Mouse (Mus musculus): ENCODE measurements around the gene Sec61a1. TPM values are rescaled to one million over a fixed set of nuclear protein-coding genes. Genes with fewer than 3 reads are reported as not detected.

The Sec61a1 gene
- polyA plus RNA-seq (2014; fragmentation: Illumina TruSeq; extraction: RNeasy Lipid Tissue Mini Kit (QIAGEN cat#74804); ENCODE audit: low read depth, low replicate concordance), result 129 TPM

DNA sequence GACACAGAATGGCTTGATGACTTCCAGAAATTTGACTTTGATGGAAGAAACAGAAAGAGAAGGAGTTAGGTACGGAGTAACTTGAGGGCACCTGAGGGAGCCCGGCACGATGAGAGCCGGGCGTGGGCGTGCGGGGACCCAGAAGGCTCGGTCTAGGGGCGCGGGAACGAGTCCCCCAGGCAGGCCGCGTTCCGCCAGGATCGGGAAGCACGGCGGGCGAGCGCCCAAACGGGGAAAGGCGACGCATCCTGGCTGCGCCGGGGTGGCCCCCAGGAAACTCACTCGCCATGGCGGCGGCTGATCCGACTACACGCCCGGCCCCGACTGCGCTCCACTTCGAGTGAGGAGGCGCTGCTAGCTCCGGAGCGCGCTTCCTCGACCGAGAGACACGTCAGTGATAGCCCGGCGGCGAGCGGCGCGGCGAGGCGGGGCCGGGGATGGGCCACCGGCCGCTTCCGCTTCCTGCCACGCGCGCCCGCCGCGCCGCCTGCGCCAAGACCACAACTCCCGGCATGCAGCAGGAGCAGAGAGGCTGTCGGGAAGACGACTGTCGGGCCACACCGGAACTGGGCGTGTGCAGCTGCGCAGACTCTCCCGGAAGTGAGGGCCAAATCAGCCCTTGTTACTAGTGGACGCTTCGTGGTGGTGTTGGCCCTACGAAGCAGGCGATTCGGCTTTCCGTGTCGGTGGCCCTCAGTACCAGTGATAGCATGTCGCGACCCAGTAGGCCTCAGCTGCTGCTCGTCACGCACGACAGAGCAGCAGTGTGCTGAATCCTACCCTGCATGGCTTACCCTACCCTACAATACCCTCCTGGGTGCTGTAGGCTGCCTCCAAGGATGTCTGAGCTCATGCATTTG, at the start of gene Sec61a1:
Gene Sec61a1, minus strand, starts transcription at position 502 of the 860 bp plus-strand sequence.

GRCm38 (mm10) chr6:88465181-88465920, 53.4 kb downstream of the Sec61a1 start, which contains the start of gene Ruvbl1:
Ruvbl1 (plus strand) TSS chr6:88465409.

Other genes with a start within 250 kb of the Sec61a1 start
- gene Eefsec, start 72.4 kb downstream of the Sec61a1 start, polyA plus RNA-seq (2014; fragmentation: Illumina TruSeq; extraction: RNeasy Lipid Tissue Mini Kit (QIAGEN cat#74804); ENCODE audit: low read depth, low replicate concordance), result 8.7 TPM
- gene Ruvbl1, start 53.5 kb downstream of the Sec61a1 start, polyA plus RNA-seq (2014; fragmentation: Illumina TruSeq; extraction: RNeasy Lipid Tissue Mini Kit (QIAGEN cat#74804); ENCODE audit: low read depth, low replicate concordance), result 15.4 TPM
- 4.2 TPM for gene Kbtbd12, start 119.0 kb upstream of the Sec61a1 start, polyA plus RNA-seq (2014; fragmentation: Illumina TruSeq; extraction: RNeasy Lipid Tissue Mini Kit (QIAGEN cat#74804); ENCODE audit: low read depth, low replicate concordance)
- gene Mgll, start 205.5 kb upstream of the Sec61a1 start, polyA plus RNA-seq (2014; fragmentation: Illumina TruSeq; extraction: RNeasy Lipid Tissue Mini Kit (QIAGEN cat#74804); ENCODE audit: low read depth, low replicate concordance), result 7.9 TPM

Measured in testis, adult 10 weeks (tissue).